Mouse (Mus musculus) MEL (cell line): ENCODE results near the gene Tmem178b. TPM values are rescaled to one million over a fixed set of nuclear protein-coding genes. Genes with fewer than 3 reads are reported as not detected.

Experiments used
- DNase-seq: peaks from one replicate; pipeline ENCODE4 v3.0.0; 2011; ENCODE audit warnings: low read depth, low spot score
- H3K27ac ChIP-seq: 2 replicates; pipeline ENCODE4 v1.5.1; 2012; ENCODE audit warnings: low read depth, mild to moderate bottlenecking, control low read depth, low read length, moderate library complexity; ENCODE audit not compliant: control insufficient read depth
- H3K27me3 ChIP-seq, 2 experiments: fragments of 150-350 bp in 1 of 2; sonication (generic) in 1 of 2; 2 replicates each; pipeline ENCODE4 v1.6.1; 2012; ENCODE audit warnings: low read length in 2 of 2, mild to moderate bottlenecking in 2 of 2, improper control_type of control experiment in 1 of 2, moderate library complexity in 1 of 2; ENCODE audit not compliant: insufficient read depth in 2 of 2, control insufficient read depth in 1 of 2
- H3K36me3 ChIP-seq, 2 experiments: 2 replicates each; pipeline ENCODE4 v1.6.1; 2012 to 2014; ENCODE audit warnings: low read length in 2 of 2, improper control_type of control experiment in 1 of 2, inconsistent platforms in 1 of 2, mild to moderate bottlenecking in 1 of 2; ENCODE audit not compliant: insufficient read depth in 2 of 2, control insufficient read depth in 1 of 2
- H3K4me1 ChIP-seq, 2 experiments: fragments of 150-350 bp in 1 of 2; sonication (generic) in 1 of 2; 2 replicates each; pipeline ENCODE4 v1.6.1; 2012; ENCODE audit warnings: low read length in 2 of 2, improper control_type of control experiment in 1 of 2, mild to moderate bottlenecking in 1 of 2; ENCODE audit not compliant: insufficient read depth in 2 of 2, control insufficient read depth in 1 of 2
- H3K4me3 ChIP-seq, 2 experiments: fragments of 150-350 bp in 1 of 2; sonication (generic) in 1 of 2; 2 replicates each; pipeline ENCODE4 v1.5.1; 2012; ENCODE audit warnings: low read depth in 2 of 2, low read length in 2 of 2, mild to moderate bottlenecking in 2 of 2, moderate library complexity in 2 of 2, control low read depth in 1 of 2, improper control_type of control experiment in 1 of 2; ENCODE audit not compliant: control insufficient read depth in 1 of 2, insufficient read depth in 1 of 2
- H3K79me2 ChIP-seq: 2 replicates; pipeline ENCODE4 v1.6.1; 2012; ENCODE audit warnings: mild to moderate bottlenecking, low read length, moderate library complexity; ENCODE audit not compliant: control insufficient read depth, poor library complexity, insufficient read depth
- H3K9ac ChIP-seq: 2 replicates; pipeline ENCODE4 v1.6.1; 2012; ENCODE audit warnings: low read depth, mild to moderate bottlenecking, control low read depth, low read length, moderate library complexity; ENCODE audit not compliant: control insufficient read depth, poor library complexity, severe bottlenecking
- H3K9me3 ChIP-seq: fragments of 150-350 bp; sonication (generic); replicated peaks from 2 replicates; pipeline ENCODE4 v1.6.1; 2012; ENCODE audit warnings: mild to moderate bottlenecking, low read length, improper control_type of control experiment, moderate library complexity; ENCODE audit not compliant: insufficient read depth
- CHD2 ChIP-seq: IDR thresholded peaks from 2 replicates; pipeline ENCODE4 v1.6.1; 2011; ENCODE audit warnings: low read length, improper control_type of control experiment
- CTCF ChIP-seq, 3 experiments: IDR thresholded peaks in 2 of 3; conservative IDR thresholded peaks in 1 of 3; 2 replicates each; pipeline ENCODE4 v1.5.1; 2011 to 2012; ENCODE audit warnings: low read length in 3 of 3, low read depth in 2 of 3, mild to moderate bottlenecking in 2 of 3, improper control_type of control experiment in 1 of 3, inconsistent platforms in 1 of 3, mixed read lengths in 1 of 3, moderate library complexity in 1 of 3; ENCODE audit not compliant: control insufficient read depth in 1 of 3, insufficient read depth in 1 of 3, poor library complexity in 1 of 3, severe bottlenecking in 1 of 3
- E2F4 ChIP-seq: IDR thresholded peaks from 2 replicates; pipeline ENCODE4 v1.6.1; 2011; ENCODE audit warnings: low read depth, low read length, improper control_type of control experiment, borderline replicate concordance
- EP300 ChIP-seq, 2 experiments: IDR thresholded peaks; 2 replicates each; pipeline ENCODE4 v1.6.1; 2011; ENCODE audit warnings: improper control_type of control experiment in 2 of 2, low read length in 2 of 2, low read depth in 1 of 2, mild to moderate bottlenecking in 1 of 2
- ETS1 ChIP-seq: IDR thresholded peaks from 2 replicates; pipeline ENCODE4 v1.6.1; 2012; ENCODE audit warnings: low read depth, mild to moderate bottlenecking, inconsistent platforms, low read length, improper control_type of control experiment, moderate library complexity
- GABPA ChIP-seq: IDR thresholded peaks from 2 replicates; pipeline ENCODE4 v1.6.1; 2012; ENCODE audit warnings: low read depth, mild to moderate bottlenecking, inconsistent platforms, low read length, improper control_type of control experiment, moderate library complexity
- MAZ ChIP-seq: IDR thresholded peaks from 2 replicates; pipeline ENCODE4 v1.6.1; 2012; ENCODE audit warnings: low read depth, mild to moderate bottlenecking, inconsistent platforms, low read length, improper control_type of control experiment
- MEF2A ChIP-seq: IDR thresholded peaks from 2 replicates; pipeline ENCODE4 v1.6.1; 2014; ENCODE audit warnings: low read depth, mild to moderate bottlenecking, inconsistent platforms, low read length, improper control_type of control experiment; ENCODE audit not compliant: poor library complexity, insufficient replicate concordance, severe bottlenecking; ENCODE audit errors: extremely low read depth
- MYB ChIP-seq: IDR thresholded peaks from 2 replicates; pipeline ENCODE4 v1.6.1; 2011; ENCODE audit warnings: mild to moderate bottlenecking, low read depth, low read length, improper control_type of control experiment
- MYC ChIP-seq: IDR thresholded peaks from 2 replicates; pipeline ENCODE4 v1.6.1; 2011; ENCODE audit warnings: low read depth, mild to moderate bottlenecking, low read length, improper control_type of control experiment, moderate library complexity
- NRF1 ChIP-seq: IDR thresholded peaks from 2 replicates; pipeline ENCODE4 v1.6.1; 2014; ENCODE audit warnings: low read depth, mild to moderate bottlenecking, inconsistent platforms, low read length, improper control_type of control experiment, moderate library complexity; ENCODE audit not compliant: poor library complexity, insufficient read depth, severe bottlenecking
- POLR2AphosphoS5 ChIP-seq: IDR thresholded peaks from 2 replicates; pipeline ENCODE4 v1.6.1; 2012; ENCODE audit warnings: low read depth, borderline replicate concordance, mild to moderate bottlenecking, inconsistent platforms, low read length, moderate library complexity, mixed read lengths
- SMC3 ChIP-seq: IDR thresholded peaks from 2 replicates; pipeline ENCODE4 v1.6.1; 2011; ENCODE audit warnings: low read depth, low read length, improper control_type of control experiment
- TCF12 ChIP-seq: IDR thresholded peaks from 2 replicates; pipeline ENCODE4 v1.6.1; 2014; ENCODE audit warnings: low read depth, mild to moderate bottlenecking, inconsistent platforms, low read length, improper control_type of control experiment, moderate library complexity
- USF2 ChIP-seq, 2 experiments: IDR thresholded peaks; 2 replicates each; pipeline ENCODE4 v1.6.1; 2011 to 2012; ENCODE audit warnings: improper control_type of control experiment in 2 of 2, low read length in 2 of 2, borderline replicate concordance in 1 of 2, inconsistent platforms in 1 of 2, low read depth in 1 of 2, mild to moderate bottlenecking in 1 of 2; ENCODE audit not compliant: insufficient read depth in 1 of 2
- ZMIZ1 ChIP-seq: IDR thresholded peaks from 2 replicates; pipeline ENCODE4 v1.6.1; 2012; ENCODE audit warnings: low read depth, mild to moderate bottlenecking, inconsistent platforms, low read length, improper control_type of control experiment, moderate library complexity
- polyA plus RNA-seq, 2 experiments: library from polyadenylated mRNA; stranded (reverse) in 1 of 2; unstranded in 1 of 2; fragments of >175 nt in 1 of 2; fragments of >200 nt in 1 of 2; gene quantifications; 2 replicates each; pipeline versions ENCODE4 v1.2.1 to v1.2.4; 2012; ENCODE audit warnings: low replicate concordance in 2 of 2, low read depth in 1 of 2; ENCODE audit not compliant: insufficient read length in 2 of 2, insufficient read depth in 1 of 2, missing spikeins in 1 of 2
- total RNA-seq: library from RNA; depleted of rRNA; stranded (reverse); fragments of 300-350 nt; gene quantifications from 2 replicates; pipeline ENCODE4 v1.2.3, GENCODE M21; 2012

Tmem178b gene
- total and polyA plus RNA-seq, 3 experiments, result not detected

- TF ChIP-seq ZMIZ1 (no peak), NRF1 (no peak), MYB (no peak), USF2 (IDR thresholded peaks at IDR 0.05; ENCODE audit: borderline replicate concordance in 1 of 2, insufficient read depth in 1 of 2, low read depth in 1 of 2, low read length in 2 of 2) (no peak), ETS1 (no peak), MEF2A (no peak), TCF12 (no peak), SMC3 (no peak), CTCF (IDR thresholded peaks at IDR 0.05 in 2 of 3, conservative IDR thresholded peaks at IDR 0.05 in 1 of 3; ENCODE audit: control insufficient read depth in 1 of 3, insufficient read depth in 1 of 3, low read depth in 2 of 3, low read length in 3 of 3, poor library complexity in 1 of 3, severe bottlenecking in 1 of 3) (no peak), GABPA (no peak)
These were observed 150.7 kb downstream of the Tmem178b start for GRCm38 (mm10) chr6:40023592-40024335.

GRCm38 (mm10) chr6:40024336-40024934 is 151.4 kb downstream of the Tmem178b start:
- H3K9me3 ChIP-seq, result no peaks in the 10 kb centered on the region
- H3K36me3 ChIP-seq, result no peaks in the 10 kb centered on the region
- H3K27ac ChIP-seq, result no peak overlapping the region
- H3K4me1 ChIP-seq, result no peaks in the 10 kb centered on the region
- no peak for TF ChIP-seq E2F4
- TF ChIP-seq MYC, result no peak
- no peak for TF ChIP-seq CHD2
- no peak for TF ChIP-seq EP300 (IDR thresholded peaks at IDR 0.05; ENCODE audit: low read depth in 1 of 2, low read length in 2 of 2)
- TF ChIP-seq POLR2AphosphoS5, result no peak
- no peak for TF ChIP-seq MAZ
- TF ChIP-seq, all 39 proteins: peak for 0
- DNase-seq, result no peak
- Histone ChIP-seq H3K9ac (no peak overlapping the region), H3K79me2 (no peaks in the 10 kb centered on the region), H3K27me3 (no peaks in the 10 kb centered on the region), H3K4me3 (no peak overlapping the region)

More at GRCm38 (mm10) chr6:40023592-40024335, 150.7 kb downstream of the Tmem178b start:
- Histone ChIP-seq H3K27me3 (no peaks in the 10 kb centered on the region), H3K4me1 (no peaks in the 10 kb centered on the region), H3K9ac (no peak overlapping the region), H3K27ac (no peak overlapping the region), H3K36me3 (no peaks in the 10 kb centered on the region), H3K79me2 (no peaks in the 10 kb centered on the region), H3K4me3 (no peak overlapping the region), H3K9me3 (no peaks in the 10 kb centered on the region)
- no peak for DNase-seq
